Mouse (Mus musculus): ENCODE measurements at regions not wholly inside any gene's neighbourhood (a gene's known extent, or its start where the extent isn't known, plus 50 kb on each side); places are given as distances from the start of the nearest gene placed in this dataset.

DNA sequence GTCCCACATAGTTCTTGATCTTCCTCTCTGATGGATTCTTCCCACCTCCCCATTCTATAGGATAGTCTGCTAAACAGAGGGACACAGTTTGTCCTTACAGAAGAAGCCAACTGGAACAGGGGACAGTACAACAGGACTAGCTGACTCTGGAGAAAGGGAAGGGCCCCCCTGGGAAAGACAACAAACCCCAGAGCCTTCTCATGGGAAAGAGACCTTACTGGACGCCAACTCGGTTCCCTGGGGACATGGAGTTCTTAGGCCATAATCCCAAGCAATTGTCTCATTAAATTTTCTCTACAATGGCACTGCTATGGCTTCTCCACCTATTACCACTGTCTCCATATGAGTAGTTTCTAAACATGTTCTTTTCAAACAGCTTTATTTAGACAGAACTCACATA lies 1313.2 kb upstream of the A1bg start:
- Histone ChIP-seq H3K4me3 (ENCODE audit: low read length) (no peak overlapping the region), H3K4me2 (ENCODE audit: low read depth, low read length) (no peak overlapping the region), H3K36me3 (ENCODE audit: control insufficient read depth, insufficient read depth, low read length) (no peaks in the 10 kb centered on the region), H3K4me1 (replicated peaks; ENCODE audit: control insufficient read depth, insufficient read depth, low read length) (no peaks in the 10 kb centered on the region), H3K27ac (ENCODE audit: low read length) (no peak overlapping the region), H3K27me3 (ENCODE audit: control insufficient read depth, insufficient read depth, low read depth, low read length) (no peaks in the 10 kb centered on the region), H3K9ac (ENCODE audit: low read length) (no peak overlapping the region), H3K9me3 (ENCODE audit: control insufficient read depth, low read length) (no peaks in the 10 kb centered on the region)
- no peak for ATAC-seq (ENCODE audit: low read depth)
- 88% methylated on average over 2 of the region's 2 CpGs for WGBS

DNA sequence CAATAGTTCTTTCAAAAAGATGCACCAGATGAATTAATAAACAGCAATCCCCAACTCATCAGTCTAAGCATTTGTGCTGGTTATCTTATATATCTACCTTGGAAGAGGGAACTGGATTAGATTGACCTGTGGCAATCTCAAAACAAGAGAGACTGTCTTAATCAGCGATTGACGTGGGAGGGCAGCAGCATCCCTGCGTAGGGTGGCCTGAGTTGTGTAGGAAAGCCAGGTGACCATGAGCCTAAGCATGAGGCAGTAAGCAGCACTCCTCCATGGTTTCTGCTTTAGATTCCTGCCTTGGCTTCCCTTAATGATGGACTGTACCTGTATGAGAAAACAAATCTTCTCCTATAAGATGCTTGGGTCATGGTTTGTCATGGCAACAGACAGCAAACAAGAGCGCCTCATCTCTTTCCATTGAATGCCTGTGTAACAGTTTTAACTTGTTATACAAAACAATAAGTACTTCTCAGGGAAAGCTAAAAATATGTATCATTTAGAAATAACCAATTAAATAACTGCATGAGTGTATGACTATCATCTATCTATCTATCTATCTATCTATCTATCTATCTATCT lies 1311.5 kb upstream of the A1bg start:
- WGBS = 94% methylated on average over 4 of the region's 4 CpGs
- H3K9ac ChIP-seq (ENCODE audit: low read length) = no peak overlapping the region

DNA sequence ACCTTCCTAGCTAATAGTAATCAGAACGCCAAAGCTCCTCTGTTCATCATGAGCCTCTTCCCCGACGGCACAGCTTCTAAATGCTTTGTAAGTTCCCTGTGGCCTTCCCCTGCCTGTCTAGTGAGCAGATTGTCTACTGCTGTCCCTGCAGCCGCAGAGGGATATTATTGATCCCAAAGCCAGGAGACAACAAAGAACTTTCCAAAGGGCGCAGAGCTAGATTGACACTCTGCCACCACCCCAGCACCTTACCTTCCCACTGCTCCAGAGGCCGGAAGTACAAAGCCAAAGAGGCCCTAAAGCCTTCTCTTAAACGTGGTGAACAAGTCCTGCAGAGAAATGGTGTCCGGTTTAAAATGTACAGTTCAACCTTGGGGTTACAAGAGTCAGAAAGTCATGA lies 1310.3 kb upstream of the A1bg start:
- Histone ChIP-seq H3K4me2 (ENCODE audit: low read depth, low read length) (no peak overlapping the region), H3K36me3 (ENCODE audit: control insufficient read depth, insufficient read depth, low read length) (no peaks in the 10 kb centered on the region), H3K9ac (ENCODE audit: low read length) (no peak overlapping the region), H3K4me1 (replicated peaks; ENCODE audit: control insufficient read depth, insufficient read depth, low read length) (no peaks in the 10 kb centered on the region), H3K27ac (ENCODE audit: low read length) (no peak overlapping the region), H3K9me3 (ENCODE audit: control insufficient read depth, low read length) (no peaks in the 10 kb centered on the region), H3K4me3 (ENCODE audit: low read length) (no peak overlapping the region), H3K27me3 (ENCODE audit: control insufficient read depth, insufficient read depth, low read depth, low read length) (no peaks in the 10 kb centered on the region)
- ATAC-seq (ENCODE audit: low read depth) = no peak
- WGBS = 63% methylated on average over 8 of the region's 8 CpGs

More for the DNA sequence above, 1311.5 kb upstream of the A1bg start:
- ATAC-seq (ENCODE audit: low read depth) = no peak
- Histone ChIP-seq H3K36me3 (ENCODE audit: control insufficient read depth, insufficient read depth, low read length) (no peaks in the 10 kb centered on the region), H3K4me1 (replicated peaks; ENCODE audit: control insufficient read depth, insufficient read depth, low read length) (no peaks in the 10 kb centered on the region), H3K9me3 (ENCODE audit: control insufficient read depth, low read length) (no peaks in the 10 kb centered on the region), H3K27me3 (ENCODE audit: control insufficient read depth, insufficient read depth, low read depth, low read length) (no peaks in the 10 kb centered on the region), H3K27ac (ENCODE audit: low read length) (no peak overlapping the region), H3K4me2 (ENCODE audit: low read depth, low read length) (no peak overlapping the region), H3K4me3 (ENCODE audit: low read length) (no peak overlapping the region)

- WGBS = 65% methylated on average over 2 of the region's 2 CpGs
- Histone ChIP-seq H3K36me3 (ENCODE audit: control insufficient read depth, insufficient read depth, low read length) (no peaks in the 10 kb centered on the region), H3K4me1 (replicated peaks; ENCODE audit: control insufficient read depth, insufficient read depth, low read length) (no peaks in the 10 kb centered on the region), H3K27me3 (ENCODE audit: control insufficient read depth, insufficient read depth, low read depth, low read length) (no peaks in the 10 kb centered on the region), H3K4me3 (ENCODE audit: low read length) (no peak overlapping the region), H3K9ac (ENCODE audit: low read length) (no peak overlapping the region), H3K27ac (ENCODE audit: low read length) (no peak overlapping the region), H3K4me2 (ENCODE audit: low read depth, low read length) (no peak overlapping the region), H3K9me3 (ENCODE audit: control insufficient read depth, low read length) (no peaks in the 10 kb centered on the region)
- ATAC-seq (ENCODE audit: low read depth) = no peak
Observed at GRCm38 (mm10) chr15:62231709-62232108, 1308.9 kb upstream of the A1bg start.

DNA sequence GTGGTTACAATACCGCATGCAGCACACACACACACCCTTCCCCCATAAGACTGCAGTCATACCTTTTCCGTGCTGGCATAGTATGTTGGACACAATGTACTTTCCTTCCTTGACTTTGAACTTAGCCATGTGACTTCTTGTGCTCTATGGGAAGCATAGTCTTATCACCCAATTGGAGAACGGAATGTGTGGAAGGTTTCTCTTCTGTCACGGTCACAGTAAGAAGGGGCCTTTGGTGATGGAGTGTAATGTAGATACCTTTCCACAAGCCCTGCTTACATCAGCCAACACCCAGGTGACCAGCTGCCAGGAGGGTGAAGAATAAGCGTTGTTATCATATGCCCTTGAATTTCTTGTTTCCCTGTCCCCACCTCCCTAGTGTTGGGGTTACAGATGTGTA lies 1308.0 kb upstream of the A1bg start:
- Histone ChIP-seq H3K9me3 (ENCODE audit: control insufficient read depth, low read length) (no peaks in the 10 kb centered on the region), H3K27ac (ENCODE audit: low read length) (no peak overlapping the region), H3K4me2 (ENCODE audit: low read depth, low read length) (no peak overlapping the region), H3K27me3 (ENCODE audit: control insufficient read depth, insufficient read depth, low read depth, low read length) (no peaks in the 10 kb centered on the region), H3K4me1 (replicated peaks; ENCODE audit: control insufficient read depth, insufficient read depth, low read length) (no peaks in the 10 kb centered on the region), H3K4me3 (ENCODE audit: low read length) (no peak overlapping the region), H3K9ac (ENCODE audit: low read length) (no peak overlapping the region), H3K36me3 (ENCODE audit: control insufficient read depth, insufficient read depth, low read length) (no peaks in the 10 kb centered on the region)
- 91% methylated on average over 5 of the region's 5 CpGs for WGBS
- no peak for ATAC-seq (ENCODE audit: low read depth)

GRCm38 (mm10) chr15:62229491-62230283 lies 1306.9 kb upstream of the A1bg start:
- ATAC-seq (ENCODE audit: low read depth) = no peak
- WGBS = 72% methylated on average over 8 of the region's 8 CpGs
- Histone ChIP-seq H3K4me1 (replicated peaks; ENCODE audit: control insufficient read depth, insufficient read depth, low read length) (no peaks in the 10 kb centered on the region), H3K36me3 (ENCODE audit: control insufficient read depth, insufficient read depth, low read length) (no peaks in the 10 kb centered on the region), H3K9me3 (ENCODE audit: control insufficient read depth, low read length) (no peaks in the 10 kb centered on the region), H3K4me3 (ENCODE audit: low read length) (no peak overlapping the region), H3K27ac (ENCODE audit: low read length) (no peak overlapping the region), H3K4me2 (ENCODE audit: low read depth, low read length) (no peak overlapping the region), H3K27me3 (ENCODE audit: control insufficient read depth, insufficient read depth, low read depth, low read length) (no peaks in the 10 kb centered on the region), H3K9ac (ENCODE audit: low read length) (no peak overlapping the region)

GRCm38 (mm10) chr15:62229023-62229422 lies 1306.2 kb upstream of the A1bg start:
- no peak overlapping the region for H3K4me2 ChIP-seq (ENCODE audit: low read depth, low read length)
- H3K36me3 ChIP-seq (ENCODE audit: control insufficient read depth, insufficient read depth, low read length) = no peaks in the 10 kb centered on the region
- no peaks in the 10 kb centered on the region for H3K27me3 ChIP-seq (ENCODE audit: control insufficient read depth, insufficient read depth, low read depth, low read length)
- H3K27ac ChIP-seq (ENCODE audit: low read length) = no peak overlapping the region
- no peaks in the 10 kb centered on the region for H3K4me1 ChIP-seq (replicated peaks; ENCODE audit: control insufficient read depth, insufficient read depth, low read length)
- H3K4me3 ChIP-seq (ENCODE audit: low read length) = no peak overlapping the region
- H3K9me3 ChIP-seq (ENCODE audit: control insufficient read depth, low read length) = no peaks in the 10 kb centered on the region
- no peak for ATAC-seq (ENCODE audit: low read depth)
- WGBS = 82% methylated on average over 3 of the region's 3 CpGs
- no peak overlapping the region for H3K9ac ChIP-seq (ENCODE audit: low read length)

GRCm38 (mm10) chr15:62224798-62225197 lies 1302.0 kb upstream of the A1bg start:
- Histone ChIP-seq H3K4me3 (ENCODE audit: low read length) (no peak overlapping the region), H3K27me3 (ENCODE audit: control insufficient read depth, insufficient read depth, low read depth, low read length) (no peaks in the 10 kb centered on the region), H3K9ac (ENCODE audit: low read length) (no peak overlapping the region), H3K36me3 (ENCODE audit: control insufficient read depth, insufficient read depth, low read length) (no peaks in the 10 kb centered on the region), H3K4me1 (replicated peaks; ENCODE audit: control insufficient read depth, insufficient read depth, low read length) (no peaks in the 10 kb centered on the region), H3K4me2 (ENCODE audit: low read depth, low read length) (no peak overlapping the region), H3K27ac (ENCODE audit: low read length) (no peak overlapping the region), H3K9me3 (ENCODE audit: control insufficient read depth, low read length) (no peaks in the 10 kb centered on the region)
- no peak for ATAC-seq (ENCODE audit: low read depth)

DNA sequence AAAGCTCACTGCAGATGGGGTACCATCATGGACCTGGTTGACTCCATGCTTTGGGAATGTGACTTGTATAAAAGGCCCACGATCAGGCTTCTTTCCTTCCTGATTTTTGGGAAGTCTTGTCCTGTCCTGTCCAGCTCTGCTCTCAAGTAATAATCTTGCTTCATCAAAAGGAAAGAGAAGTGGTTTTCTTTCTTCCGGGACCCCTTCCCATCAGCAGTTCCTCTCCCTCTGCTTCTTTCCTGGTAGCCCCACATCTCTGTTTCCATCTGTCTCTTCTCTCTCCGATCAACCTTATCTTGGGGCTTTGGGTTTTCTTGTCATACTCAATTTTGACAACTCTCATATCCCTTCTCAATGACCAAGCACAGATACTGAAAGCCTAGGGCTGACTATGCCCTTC lies 1301.4 kb upstream of the A1bg start:
- Histone ChIP-seq H3K9me3 (ENCODE audit: control insufficient read depth, low read length) (no peaks in the 10 kb centered on the region), H3K9ac (ENCODE audit: low read length) (no peak overlapping the region), H3K27me3 (ENCODE audit: control insufficient read depth, insufficient read depth, low read depth, low read length) (no peaks in the 10 kb centered on the region), H3K4me2 (ENCODE audit: low read depth, low read length) (no peak overlapping the region), H3K4me3 (ENCODE audit: low read length) (no peak overlapping the region), H3K36me3 (ENCODE audit: control insufficient read depth, insufficient read depth, low read length) (no peaks in the 10 kb centered on the region), H3K4me1 (replicated peaks; ENCODE audit: control insufficient read depth, insufficient read depth, low read length) (no peaks in the 10 kb centered on the region), H3K27ac (ENCODE audit: low read length) (no peak overlapping the region)
- ATAC-seq (ENCODE audit: low read depth) = no peak
- WGBS = 91% methylated on average over 3 of the region's 3 CpGs

Measured in lung, embryonic 16.5 days (tissue).